Mouse (Mus musculus): ENCODE results near the gene Ubash3a. TPM values are rescaled to one million over a fixed set of nuclear protein-coding genes. Genes with fewer than 3 reads are reported as not detected.
A peak's percentile ranks its signal among the peaks of the same experiment; 100 is the strongest.

Gene Ubash3a
- polyA plus RNA-seq, 1 experiment from 2014 or later = 0.19 TPM

GRCm38 (mm10) chr17:31191825-31192224 lies 15.8 kb upstream of the Ubash3a start:
- H3K36me3 ChIP-seq = no peaks in the 10 kb centered on the region
- no peaks in the 10 kb centered on the region for H3K9me3 ChIP-seq (replicated peaks)
- WGBS = 86% methylated on average over 8 of the region's 8 CpGs
- no peak for DNase-seq (ENCODE audit: low spot score)
- peaks cover 15% of the 10 kb centered on the region for H3K4me1 ChIP-seq
- H3K27ac ChIP-seq (replicated peaks) = no peak overlapping the region
- H3K4me3 ChIP-seq = no peak overlapping the region
- H3K27me3 ChIP-seq (ENCODE audit: low read depth, poor library complexity, severe bottlenecking) = no peaks in the 10 kb centered on the region

- no peak overlapping the region for H3K4me3 ChIP-seq
- DNase-seq (ENCODE audit: low spot score) = no peak
- H3K36me3 ChIP-seq = no peaks in the 10 kb centered on the region
- no peak overlapping the region for H3K27ac ChIP-seq (replicated peaks)
- H3K4me1 ChIP-seq = peaks cover 15% of the 10 kb centered on the region
- WGBS = 69% methylated on average over 2 of the region's 2 CpGs
- no peaks in the 10 kb centered on the region for H3K9me3 ChIP-seq (replicated peaks)
- no peaks in the 10 kb centered on the region for H3K27me3 ChIP-seq (ENCODE audit: low read depth, poor library complexity, severe bottlenecking)
Observed at GRCm38 (mm10) chr17:31192663-31193062, 15.0 kb upstream of the Ubash3a start.

- H3K4me1 ChIP-seq = peaks cover 15% of the 10 kb centered on the region
- no peaks in the 10 kb centered on the region for H3K27me3 ChIP-seq (ENCODE audit: low read depth, poor library complexity, severe bottlenecking)
- H3K4me3 ChIP-seq = no peak overlapping the region
- DNase-seq (ENCODE audit: low spot score) = no peak
- H3K9me3 ChIP-seq (replicated peaks) = no peaks in the 10 kb centered on the region
- H3K27ac ChIP-seq (replicated peaks) = 0 out of 2 replicates have a peak overlapping the region, but pooled peaks have one; percentile 1
- 87% methylated on average over 9 of the region's 9 CpGs for WGBS
- no peaks in the 10 kb centered on the region for H3K36me3 ChIP-seq
Observed at GRCm38 (mm10) chr17:31193360-31193759, 14.3 kb upstream of the Ubash3a start.

GRCm38 (mm10) chr17:31195207-31195606 lies 12.5 kb upstream of the Ubash3a start:
- Histone ChIP-seq H3K27me3 (ENCODE audit: low read depth, poor library complexity, severe bottlenecking) (no peaks in the 10 kb centered on the region), H3K36me3 (no peaks in the 10 kb centered on the region), H3K27ac (replicated peaks) (no peak overlapping the region; the same call in 1 of the 2 replicates), H3K4me1 (peaks cover 15% of the 10 kb centered on the region), H3K4me3 (no peak overlapping the region), H3K9me3 (replicated peaks) (no peaks in the 10 kb centered on the region)
- WGBS = 86% methylated on average over 6 of the region's 6 CpGs
- no peak for DNase-seq (ENCODE audit: low spot score)

- Histone ChIP-seq H3K4me1 (peaks cover 15% of the 10 kb centered on the region), H3K27ac (replicated peaks) (no peak overlapping the region), H3K9me3 (replicated peaks) (no peaks in the 10 kb centered on the region), H3K4me3 (no peak overlapping the region), H3K36me3 (no peaks in the 10 kb centered on the region), H3K27me3 (ENCODE audit: low read depth, poor library complexity, severe bottlenecking) (no peaks in the 10 kb centered on the region)
- no peak for DNase-seq (ENCODE audit: low spot score)
- WGBS = 90% methylated on average over 7 of the region's 7 CpGs
Observed at GRCm38 (mm10) chr17:31196283-31196682, 11.4 kb upstream of the Ubash3a start.

- Histone ChIP-seq H3K27me3 (ENCODE audit: low read depth, poor library complexity, severe bottlenecking) (no peaks in the 10 kb centered on the region), H3K27ac (replicated peaks) (no peak within 1 kb of the TSS), H3K9me3 (replicated peaks) (no peaks in the 10 kb centered on the region), H3K36me3 (no peaks in the 10 kb centered on the region), H3K4me1 (peaks cover 15% of the 10 kb centered on the region), H3K4me3 (no peak within 1 kb of the TSS)
- 89% methylated on average over 11 of the region's 11 CpGs for WGBS
- DNase-seq (ENCODE audit: low spot score) = no peak
Observed at GRCm38 (mm10) chr17:31198877-31199276, 8.8 kb upstream of the Ubash3a start, which contains the start of gene Tmprss3. Tmprss3 (minus strand) TSS chr17:31198977.

GRCm38 (mm10) chr17:31208654-31209053 lies 981 bp downstream of the Ubash3a start:
- no peaks in the 10 kb centered on the region for H3K4me1 ChIP-seq
- no peak overlapping the region for H3K27ac ChIP-seq (replicated peaks)
- no peaks in the 10 kb centered on the region for H3K9me3 ChIP-seq (replicated peaks)
- WGBS = 90% methylated on average over 8 of the region's 8 CpGs
- H3K4me3 ChIP-seq = no peak overlapping the region
- H3K27me3 ChIP-seq (ENCODE audit: low read depth, poor library complexity, severe bottlenecking) = no peaks in the 10 kb centered on the region
- no peak for DNase-seq (ENCODE audit: low spot score)
- no peaks in the 10 kb centered on the region for H3K36me3 ChIP-seq

- no peaks in the 10 kb centered on the region for H3K9me3 ChIP-seq (replicated peaks)
- H3K4me3 ChIP-seq = no peak overlapping the region
- no peaks in the 10 kb centered on the region for H3K36me3 ChIP-seq
- H3K4me1 ChIP-seq = no peaks in the 10 kb centered on the region
- WGBS = 92% methylated on average over 11 of the region's 11 CpGs
- no peak overlapping the region for H3K27ac ChIP-seq (replicated peaks)
- no peak for DNase-seq (ENCODE audit: low spot score)
- H3K27me3 ChIP-seq (ENCODE audit: low read depth, poor library complexity, severe bottlenecking) = no peaks in the 10 kb centered on the region
Observed at GRCm38 (mm10) chr17:31209376-31209930, 1.8 kb downstream of the Ubash3a start.

GRCm38 (mm10) chr17:31210299-31210698 lies 2.6 kb downstream of the Ubash3a start:
- H3K4me1 ChIP-seq = no peaks in the 10 kb centered on the region
- no peaks in the 10 kb centered on the region for H3K36me3 ChIP-seq
- 94% methylated on average over 7 of the region's 7 CpGs for WGBS

GRCm38 (mm10) chr17:31211881-31212280 lies 4.2 kb downstream of the Ubash3a start:
- Histone ChIP-seq H3K4me3 (no peak overlapping the region), H3K4me1 (peaks cover 5% of the 10 kb centered on the region), H3K9me3 (replicated peaks) (no peaks in the 10 kb centered on the region), H3K27me3 (ENCODE audit: low read depth, poor library complexity, severe bottlenecking) (no peaks in the 10 kb centered on the region), H3K27ac (replicated peaks) (no peak overlapping the region), H3K36me3 (no peaks in the 10 kb centered on the region)
- no peak for DNase-seq (ENCODE audit: low spot score)
- 86% methylated on average over 6 of the region's 6 CpGs for WGBS

More at GRCm38 (mm10) chr17:31210299-31210698, 2.6 kb downstream of the Ubash3a start:
- H3K9me3 ChIP-seq (replicated peaks) = no peaks in the 10 kb centered on the region
- no peak overlapping the region for H3K27ac ChIP-seq (replicated peaks)
- H3K4me3 ChIP-seq = no peak overlapping the region
- DNase-seq (ENCODE audit: low spot score) = no peak
- no peaks in the 10 kb centered on the region for H3K27me3 ChIP-seq (ENCODE audit: low read depth, poor library complexity, severe bottlenecking)

- no peaks in the 10 kb centered on the region for H3K36me3 ChIP-seq
- no peak for DNase-seq (ENCODE audit: low spot score)
- H3K4me1 ChIP-seq = peaks cover 9% of the 10 kb centered on the region
- no peak overlapping the region; the same call in 1 of the 2 replicates for H3K27ac ChIP-seq (replicated peaks)
- 59% methylated on average over 5 of the region's 5 CpGs for WGBS
- H3K9me3 ChIP-seq (replicated peaks) = no peaks in the 10 kb centered on the region
- no peak overlapping the region for H3K4me3 ChIP-seq
- no peaks in the 10 kb centered on the region for H3K27me3 ChIP-seq (ENCODE audit: low read depth, poor library complexity, severe bottlenecking)
Observed at GRCm38 (mm10) chr17:31216068-31216955, 8.6 kb downstream of the Ubash3a start.

- Histone ChIP-seq H3K4me1 (no peaks in the 10 kb centered on the region), H3K27me3 (ENCODE audit: low read depth, poor library complexity, severe bottlenecking) (no peaks in the 10 kb centered on the region), H3K4me3 (no peak overlapping the region), H3K9me3 (replicated peaks) (no peaks in the 10 kb centered on the region), H3K36me3 (no peaks in the 10 kb centered on the region), H3K27ac (replicated peaks) (no peak overlapping the region)
- 84% methylated on average over 4 of the region's 4 CpGs for WGBS
- DNase-seq (ENCODE audit: low spot score) = no peak
Observed at GRCm38 (mm10) chr17:31222810-31223310, 15.2 kb downstream of the Ubash3a start.

GRCm38 (mm10) chr17:31223835-31224234 lies 16.2 kb downstream of the Ubash3a start:
- Histone ChIP-seq H3K27ac (replicated peaks) (no peak overlapping the region), H3K36me3 (no peaks in the 10 kb centered on the region), H3K4me1 (no peaks in the 10 kb centered on the region), H3K4me3 (no peak overlapping the region), H3K9me3 (replicated peaks) (no peaks in the 10 kb centered on the region), H3K27me3 (ENCODE audit: low read depth, poor library complexity, severe bottlenecking) (no peaks in the 10 kb centered on the region)
- 81% methylated on average over 7 of the region's 7 CpGs for WGBS
- DNase-seq (ENCODE audit: low spot score) = no peak
